Comparison of ENCODE assay signal across 12 mouse cellular contexts in the genomic region with DNA sequence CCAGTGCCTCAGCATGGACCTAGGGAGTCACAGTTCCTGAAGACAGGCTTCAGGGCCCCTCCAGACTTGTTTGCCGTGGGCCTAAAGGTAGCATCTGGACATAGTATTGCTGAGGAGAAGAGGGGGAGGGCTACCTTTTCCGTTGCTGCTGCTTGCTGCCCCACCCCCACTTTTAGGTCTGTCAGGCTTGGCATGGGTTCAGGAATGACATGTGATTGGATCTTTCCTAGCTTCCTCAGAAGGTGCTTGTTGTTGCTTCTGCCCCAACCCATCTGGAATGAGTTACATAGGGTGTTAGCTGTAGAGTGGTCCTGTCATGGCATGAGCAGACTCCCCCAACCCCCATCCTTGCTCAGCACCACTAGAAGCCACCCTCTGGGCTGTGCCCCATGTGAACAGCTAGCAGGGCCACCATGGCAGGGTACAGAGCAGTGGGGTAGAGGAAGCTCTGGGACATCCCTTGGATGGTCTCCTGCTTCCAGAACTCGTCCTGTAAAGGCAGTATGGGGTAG. TPM values are rescaled to one million over a fixed set of nuclear protein-coding genes. Genes with fewer than 3 reads are reported as not detected.
DNase-seq lines count a peak whose midpoint lies in the region; ATAC-seq and TF ChIP-seq lines count a peak whose summit lies in the region.
"Had no signal": no experiment of that assay in that cellular context is flagged by ENCODE, and none has a peak within 500 bp of the region (broad histone marks: within the 10 kb centered on the region; RNA-seq: fewer than 3 reads in every experiment).

No protein-coding gene starts in this region.

- no peaks in the 10 kb centered on the region for H3K27me3 ChIP-seq in heart, embryonic 16.5 days (ENCODE audit: control insufficient read depth, insufficient read depth, low read length)
- no peaks in the 10 kb centered on the region for H3K27me3 ChIP-seq in lung, embryonic 14.5 days (ENCODE audit: insufficient read depth, low read length)
- no peaks in the 10 kb centered on the region for H3K27me3 ChIP-seq in embryonic facial prominence, embryonic 11.5 days (ENCODE audit: control insufficient read depth, insufficient read depth, low read length)
- H3K27me3 ChIP-seq in limb, embryonic 10.5 days (ENCODE audit: low read depth, poor library complexity, severe bottlenecking), result no peaks in the 10 kb centered on the region
- H3K27me3 ChIP-seq in forebrain, embryonic 16.5 days (replicated peaks; ENCODE audit: control insufficient read depth, insufficient read depth, low read length), result no peaks in the 10 kb centered on the region
- H3K27me3 ChIP-seq: lung, embryonic 15.5 days had no signal

- no peaks in the 10 kb centered on the region for H3K36me3 ChIP-seq in heart, embryonic 16.5 days (ENCODE audit: control insufficient read depth, insufficient read depth)
- H3K36me3 ChIP-seq in lung, embryonic 14.5 days (ENCODE audit: insufficient read depth), result no peaks in the 10 kb centered on the region
- H3K36me3 ChIP-seq in embryonic facial prominence, embryonic 11.5 days (replicated peaks; ENCODE audit: control insufficient read depth, insufficient read depth, low read depth, low read length), result no peaks in the 10 kb centered on the region
- H3K36me3 ChIP-seq in limb, embryonic 10.5 days, result 0 out of 2 replicates have a peak, but pooled peaks cover 5% of the 10 kb centered on the region
- H3K36me3 ChIP-seq in forebrain, embryonic 16.5 days (ENCODE audit: control insufficient read depth, insufficient read depth), result no peaks in the 10 kb centered on the region
- H3K36me3 ChIP-seq: lung, embryonic 15.5 days had no signal

- DNase-seq in heart, postnatal 14 days, result no peak
- peak; percentile 60 for DNase-seq in lung, embryonic 14.5 days
- no peak for DNase-seq in lung, postnatal 4 days
- peak; percentile 63 for DNase-seq in embryonic facial prominence, embryonic 11.5 days (ENCODE audit: low spot score)
- DNase-seq in limb, embryonic 10.5 days (ENCODE audit: low spot score), result no peak
- DNase-seq in cerebellum, adult 8-10 months, result no peak
- DNase-seq: layer of hippocampus, postnatal 36 days; thymus, postnatal 14 days had no signal

- 29% methylated on average over 3 of the region's 3 CpGs for WGBS in heart, embryonic 16.5 days
- 35% methylated on average over 3 of the region's 3 CpGs for WGBS in lung, embryonic 14.5 days
- WGBS in embryonic facial prominence, embryonic 11.5 days, result 45% methylated on average over 3 of the region's 3 CpGs
- 39% methylated on average over 3 of the region's 3 CpGs for WGBS in limb, embryonic 10.5 days
- 53% methylated on average over 3 of the region's 3 CpGs for WGBS in forebrain, embryonic 16.5 days

- no peak overlapping the region for H3K4me3 ChIP-seq in heart, embryonic 16.5 days (ENCODE audit: low read length)
- no peak overlapping the region for H3K4me3 ChIP-seq in lung, embryonic 14.5 days (ENCODE audit: low read depth, low read length)
- H3K4me3 ChIP-seq in embryonic facial prominence, embryonic 11.5 days (ENCODE audit: low read depth, low read length), result no peak overlapping the region
- H3K4me3 ChIP-seq in limb, embryonic 10.5 days, result no peak overlapping the region
- no peak overlapping the region for H3K4me3 ChIP-seq in forebrain, embryonic 16.5 days (replicated peaks; ENCODE audit: low read length)
- H3K4me3 ChIP-seq: lung, embryonic 15.5 days had no signal

- no peaks in the 10 kb centered on the region for H3K9me3 ChIP-seq in heart, embryonic 16.5 days (replicated peaks; ENCODE audit: control insufficient read depth, low read length)
- no peaks in the 10 kb centered on the region for H3K9me3 ChIP-seq in lung, embryonic 14.5 days (ENCODE audit: low read depth, low read length)
- no peaks in the 10 kb centered on the region for H3K9me3 ChIP-seq in embryonic facial prominence, embryonic 11.5 days (replicated peaks; ENCODE audit: control insufficient read depth, low read length)
- no peaks in the 10 kb centered on the region for H3K9me3 ChIP-seq in limb, embryonic 10.5 days (replicated peaks)
- H3K9me3 ChIP-seq in forebrain, embryonic 16.5 days (ENCODE audit: control insufficient read depth, low read length), result no peaks in the 10 kb centered on the region
- H3K9me3 ChIP-seq: lung, embryonic 15.5 days had no signal

- TF ChIP-seq CTCF in lung, embryonic 14.5 days (IDR thresholded peaks at IDR 0.05; ENCODE audit: low read depth), result no peak

- no peak overlapping the region for H3K4me2 ChIP-seq in heart, embryonic 16.5 days (ENCODE audit: low read depth, low read length)
- no peak overlapping the region for H3K4me2 ChIP-seq in lung, embryonic 14.5 days
- no peak overlapping the region; the same call in 1 of the 2 replicates for H3K4me2 ChIP-seq in embryonic facial prominence, embryonic 11.5 days (ENCODE audit: low read depth, low read length)
- no peak overlapping the region for H3K4me2 ChIP-seq in forebrain, embryonic 16.5 days (ENCODE audit: low read length)
- H3K4me2 ChIP-seq: lung, embryonic 15.5 days had no signal

- H3K27ac ChIP-seq in heart, embryonic 16.5 days (ENCODE audit: low read length), result no peak overlapping the region
- no peak overlapping the region for H3K27ac ChIP-seq in lung, embryonic 14.5 days (ENCODE audit: low read depth)
- no peak overlapping the region for H3K27ac ChIP-seq in embryonic facial prominence, embryonic 11.5 days (replicated peaks; ENCODE audit: low read depth, low read length)
- peak overlapping the region; percentile 32; the same call in 1 of the 2 replicates for H3K27ac ChIP-seq in limb, embryonic 10.5 days
- H3K27ac ChIP-seq in forebrain, embryonic 16.5 days (ENCODE audit: low read length), result no peak overlapping the region
- H3K27ac ChIP-seq: lung, embryonic 15.5 days had no signal

- intact Hi-C loops in heart, postnatal 14 days (cut with DNase I), result no loop called here

- H3K4me1 ChIP-seq in heart, embryonic 16.5 days (ENCODE audit: control insufficient read depth, insufficient read depth, low read length), result peaks cover 58% of the 10 kb centered on the region
- H3K4me1 ChIP-seq in lung, embryonic 14.5 days (ENCODE audit: insufficient read depth), result peaks cover 24% of the 10 kb centered on the region
- H3K4me1 ChIP-seq in embryonic facial prominence, embryonic 11.5 days (ENCODE audit: control insufficient read depth, insufficient read depth, low read length), result peaks cover 13% of the 10 kb centered on the region
- H3K4me1 ChIP-seq in limb, embryonic 10.5 days, result peaks cover 82% of the 10 kb centered on the region
- peaks cover 5% of the 10 kb centered on the region for H3K4me1 ChIP-seq in forebrain, embryonic 16.5 days (replicated peaks; ENCODE audit: control insufficient read depth, insufficient read depth, low read length)

- H3K9ac ChIP-seq in heart, embryonic 16.5 days (ENCODE audit: low read length), result 0 out of 2 replicates have a peak overlapping the region, but pooled peaks have one; percentile 3
- H3K9ac ChIP-seq in lung, embryonic 14.5 days, result no peak overlapping the region
- H3K9ac ChIP-seq in embryonic facial prominence, embryonic 11.5 days (replicated peaks; ENCODE audit: low read length), result no peak overlapping the region
- H3K9ac ChIP-seq in forebrain, embryonic 16.5 days (replicated peaks; ENCODE audit: low read depth, low read length), result no peak overlapping the region
- H3K9ac ChIP-seq: lung, embryonic 15.5 days had no signal

- ATAC-seq in heart, embryonic 16.5 days (replicated peaks; ENCODE audit: extremely low read depth, insufficient read depth, low FRiP score), result no peak
- ATAC-seq in lung, embryonic 14.5 days (ENCODE audit: insufficient read depth), result no peak
- 0 out of 2 replicates have a peak, but pooled peaks have one; percentile 41 for ATAC-seq in embryonic facial prominence, embryonic 11.5 days (replicated peaks; ENCODE audit: insufficient number of reproducible peaks, low FRiP score, low TSS enrichment, low read depth)
- ATAC-seq in forebrain, embryonic 16.5 days, result no peak
- ATAC-seq: inflammation-experienced regulatory T-cells, adult 6 months had no signal

RNA-seq across cellular contexts. Expression of gene Rxra, which starts 34.7 kb away (rescaled TPM):
- polyA plus RNA-seq in heart, embryonic 16.5 days (2015; fragmentation: Nextera tagmentation; extraction: Ambion mirVana), result 6.6 and 8.4 TPM in 2 replicates
- total RNA-seq in heart, postnatal 14 days (2021), result 10 to 100 TPM; 38.8 to 42.2 TPM
- polyA plus RNA-seq in lung, embryonic 14.5 days (2014; fragmentation: Nextera tagmentation; extraction: Ambion mirVana), result 9.1 and 10.3 TPM in 2 replicates
- 7.6 and 9.7 TPM in 2 replicates for polyA plus RNA-seq in embryonic facial prominence, embryonic 11.5 days (2014; fragmentation: Nextera tagmentation; extraction: Ambion mirVana)
- polyA plus RNA-seq in limb, embryonic 10.5 days (2016; fragmentation: Nextera tagmentation; extraction: Ambion mirVana), result 8.7 and 10.9 TPM in 2 replicates
- polyA plus RNA-seq in forebrain, embryonic 16.5 days (2015; fragmentation: Nextera tagmentation; extraction: Ambion mirVana), result 2.4 and 3.4 TPM in 2 replicates

Comparison
In these comparisons a context has a peak if more than half of its experiments do, and no peak if none do; other contexts are left out.
1. DNase-seq: peak in lung, embryonic 14.5 days (single experiment) and embryonic facial prominence, embryonic 11.5 days (single experiment); none in heart, postnatal 14 days (0 of 2), lung, postnatal 4 days (0 of 2), limb, embryonic 10.5 days (single experiment) and cerebellum, adult 8-10 months (single experiment).